Mouse (Mus musculus) C2C12 (cell line): ENCODE data around the gene Cdk14.

ENCODE experiments used
- CTCF ChIP-seq: IDR thresholded peaks from one replicate; pipeline ENCODE4 v1.5.1; 2011; ENCODE audit not compliant: control insufficient read depth, insufficient read depth, insufficient read length
- USF1 ChIP-seq: IDR thresholded peaks from one replicate; pipeline ENCODE4 v1.6.1; 2011; ENCODE audit warnings: low read depth, mild to moderate bottlenecking, control low read depth, moderate library complexity

DNA sequence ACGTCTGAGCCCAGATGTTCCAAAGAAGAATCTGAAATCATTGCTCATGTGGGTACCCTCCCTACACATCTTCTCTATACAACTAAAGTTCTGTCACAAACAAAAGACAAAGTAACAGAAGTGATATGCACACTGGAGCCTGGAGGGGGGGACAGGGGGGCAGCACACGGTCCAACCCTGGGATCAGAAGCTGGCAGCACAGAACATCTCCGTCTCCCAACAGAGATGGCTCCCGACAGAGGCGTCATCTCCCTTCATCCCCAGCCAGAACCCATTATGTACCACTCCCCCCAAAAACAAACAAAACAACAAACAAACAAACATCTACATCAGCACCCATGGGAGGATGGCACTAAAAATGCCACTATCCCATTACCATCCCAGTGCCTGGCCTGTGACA, 59.8 kb downstream of the Cdk14 start:
- no peak for TF ChIP-seq USF1
- no peak for TF ChIP-seq CTCF
